Mouse (Mus musculus): ENCODE data around the gene Olfr1037.
"Not testable (repeated sequence)": the region's sequence is repeated elsewhere in the genome, so short reads cannot be mapped to it uniquely, and the experiment has no call there.

The Olfr1037 gene

DNA sequence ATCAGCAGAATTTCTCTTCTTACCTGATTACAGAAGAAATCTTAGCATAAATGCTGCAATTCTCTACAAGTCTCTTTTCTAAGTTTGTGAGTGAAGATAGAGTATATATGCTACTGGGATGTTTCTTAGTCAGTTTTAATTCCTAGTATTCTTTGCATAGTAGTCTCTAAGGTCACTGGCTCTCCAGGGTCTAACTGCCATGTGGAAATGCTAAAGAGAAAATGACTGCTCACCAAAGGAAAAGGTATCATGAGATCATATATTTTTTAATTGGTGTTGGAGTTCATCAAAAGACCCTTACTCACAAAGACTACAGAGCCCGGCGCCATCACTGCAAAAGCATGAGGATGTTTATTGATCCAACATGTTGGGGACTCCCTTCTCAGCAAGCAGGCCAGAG, at the start of gene Olfr1037:
Gene Olfr1037 (minus strand): TSS at position 101 of the 400 bp plus-strand sequence.
- DNase-seq: no peak

DNA sequence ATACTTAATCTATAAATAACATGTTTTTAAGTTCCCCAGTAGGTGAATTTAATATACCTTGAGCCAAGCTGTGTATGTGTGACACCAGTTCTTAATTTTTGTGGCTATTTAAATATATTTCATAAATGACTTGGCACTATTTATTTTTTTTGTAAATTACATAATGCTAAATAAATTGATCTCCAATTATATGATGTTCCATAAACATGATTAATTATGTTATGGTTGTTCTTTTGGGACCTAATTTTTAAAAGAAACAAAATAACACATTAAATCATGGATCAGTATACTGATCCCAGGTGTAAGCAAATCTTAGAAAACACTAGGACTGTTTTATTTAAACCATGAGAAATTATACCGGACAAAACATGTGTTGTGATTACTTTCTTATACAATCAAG, 48.6 kb upstream of the Olfr1037 start, which contains the start of gene Olfr1039:
Gene Olfr1039 (minus strand): TSS at position 101 of the 400 bp plus-strand sequence.
- no peak for DNase-seq

DNA sequence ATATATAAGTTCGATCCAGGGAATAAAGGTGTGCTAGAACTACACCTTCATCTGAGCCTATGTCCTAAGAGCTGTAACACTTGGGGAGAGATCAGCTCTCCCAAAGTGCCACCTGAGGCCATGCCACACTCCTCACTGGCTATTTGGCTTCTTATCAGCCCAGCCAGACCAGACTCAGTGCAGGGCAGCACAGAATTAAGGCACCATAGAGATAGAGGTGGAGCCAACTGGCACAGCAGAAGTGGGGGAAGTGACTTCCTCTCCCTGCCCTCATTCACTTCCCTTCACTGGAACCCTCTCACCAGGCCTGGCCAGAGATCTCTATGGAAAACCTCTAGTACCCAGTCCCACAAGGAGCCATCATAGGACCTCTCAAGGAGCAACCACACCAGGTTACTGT, 6.7 kb downstream of the Olfr1037 start:
- not testable (repeated sequence) for DNase-seq

DNA sequence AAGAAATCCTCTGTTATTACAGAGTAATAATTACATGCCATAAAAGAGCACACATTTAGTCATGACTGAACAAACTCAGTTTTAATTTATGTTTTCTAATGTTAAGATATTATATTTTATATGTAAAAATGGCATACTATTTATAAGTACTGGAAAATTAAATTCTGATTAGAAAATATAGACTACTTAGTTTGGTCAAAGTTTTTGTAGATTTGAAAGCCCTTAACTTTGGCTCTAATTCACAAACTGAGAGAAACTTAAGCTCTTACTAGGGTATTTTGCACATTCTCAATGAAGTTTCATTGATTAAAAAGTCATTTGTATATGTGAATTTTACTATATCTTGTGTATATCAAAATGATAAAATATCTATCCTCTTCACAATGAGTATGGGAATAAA, 13.5 kb downstream of the Olfr1037 start, which contains the start of gene Olfr1036:
Gene Olfr1036 (plus strand): TSS at position 301 of the 400 bp plus-strand sequence.
- DNase-seq: not testable (repeated sequence)

DNA sequence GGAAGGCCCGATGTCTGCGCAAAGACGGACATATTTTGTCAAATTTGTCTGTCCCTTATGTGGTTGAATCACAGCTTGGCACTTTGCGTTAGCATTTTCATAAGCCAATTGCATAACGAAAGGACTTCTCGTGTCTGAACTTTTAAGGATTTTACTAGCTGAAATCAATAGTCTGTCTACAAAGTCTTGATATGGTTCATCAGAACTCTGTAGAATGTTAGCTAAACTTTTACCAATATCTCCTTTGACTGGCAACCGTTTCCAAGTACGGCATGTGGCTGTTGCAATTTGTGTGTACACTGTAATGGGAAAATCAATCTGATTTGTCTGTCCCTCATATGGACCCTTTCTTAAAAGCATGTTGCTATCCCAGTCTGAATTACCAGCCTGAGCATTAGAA, 17.0 kb downstream of the Olfr1037 start:
- no peak for DNase-seq

DNA sequence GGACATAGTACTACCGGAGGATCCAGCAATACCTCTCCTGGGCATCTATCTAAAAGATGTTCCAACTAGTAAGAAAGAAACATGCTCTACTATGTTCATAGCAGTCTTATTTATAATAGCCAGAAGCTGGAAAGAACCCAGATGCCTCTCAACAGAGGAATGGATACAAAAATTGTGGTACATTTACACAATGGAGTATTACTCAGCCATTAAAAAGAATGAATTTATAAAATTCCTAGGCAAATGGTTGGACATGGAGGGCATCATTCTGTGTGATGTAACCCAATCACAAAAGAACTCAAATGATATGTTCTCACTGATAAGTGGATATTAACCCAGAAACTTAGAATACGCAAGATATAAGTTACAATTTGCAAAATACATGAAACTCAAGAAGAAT, 23.4 kb downstream of the Olfr1037 start:
- not testable (repeated sequence) for DNase-seq

DNA sequence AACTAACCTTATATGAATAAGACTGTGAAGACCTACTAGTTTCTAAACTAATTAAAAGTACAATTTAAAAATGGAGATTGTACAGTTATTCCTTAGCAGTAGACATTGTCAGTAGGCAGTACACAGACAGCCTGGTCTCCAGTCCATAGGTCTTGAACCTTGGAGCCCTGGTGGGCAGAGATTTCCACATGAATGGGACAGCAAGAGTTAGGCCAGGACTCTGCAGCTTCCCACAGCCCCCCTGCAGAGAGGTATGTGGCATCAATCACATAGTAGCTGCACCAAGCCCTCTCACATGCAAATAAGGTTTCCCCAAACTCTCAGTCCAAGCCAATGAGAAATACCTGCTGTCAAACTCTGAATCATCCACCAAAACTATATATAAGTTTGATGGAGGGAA, 36.4 kb downstream of the Olfr1037 start:
- DNase-seq: not testable (repeated sequence)

DNA sequence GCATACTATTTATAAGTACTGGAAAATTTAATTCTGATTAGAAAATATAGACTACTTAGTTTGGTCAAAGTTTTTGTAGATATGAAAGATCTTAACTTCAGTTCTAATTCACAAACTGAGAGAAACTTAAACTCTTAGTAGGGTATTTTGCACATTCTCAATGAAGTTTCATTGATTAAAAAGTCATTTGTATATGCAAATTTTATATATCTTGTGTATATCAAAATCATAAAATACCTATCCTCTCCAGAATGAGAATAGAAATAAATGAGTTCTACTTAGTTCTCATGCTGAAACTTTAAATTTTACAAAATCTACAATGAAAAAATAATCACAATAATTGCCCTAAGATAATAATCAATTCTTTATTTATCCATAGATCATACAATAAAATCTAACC, 41.6 kb downstream of the Olfr1037 start, which contains the start of gene Olfr1034:
Gene Olfr1034 (plus strand): TSS at position 301 of the 400 bp plus-strand sequence.
- DNase-seq: no peak

Data from kidney, adult 18-20 months (tissue).